ENCODE assay signal across 8 mouse cellular contexts in the genomic region with DNA sequence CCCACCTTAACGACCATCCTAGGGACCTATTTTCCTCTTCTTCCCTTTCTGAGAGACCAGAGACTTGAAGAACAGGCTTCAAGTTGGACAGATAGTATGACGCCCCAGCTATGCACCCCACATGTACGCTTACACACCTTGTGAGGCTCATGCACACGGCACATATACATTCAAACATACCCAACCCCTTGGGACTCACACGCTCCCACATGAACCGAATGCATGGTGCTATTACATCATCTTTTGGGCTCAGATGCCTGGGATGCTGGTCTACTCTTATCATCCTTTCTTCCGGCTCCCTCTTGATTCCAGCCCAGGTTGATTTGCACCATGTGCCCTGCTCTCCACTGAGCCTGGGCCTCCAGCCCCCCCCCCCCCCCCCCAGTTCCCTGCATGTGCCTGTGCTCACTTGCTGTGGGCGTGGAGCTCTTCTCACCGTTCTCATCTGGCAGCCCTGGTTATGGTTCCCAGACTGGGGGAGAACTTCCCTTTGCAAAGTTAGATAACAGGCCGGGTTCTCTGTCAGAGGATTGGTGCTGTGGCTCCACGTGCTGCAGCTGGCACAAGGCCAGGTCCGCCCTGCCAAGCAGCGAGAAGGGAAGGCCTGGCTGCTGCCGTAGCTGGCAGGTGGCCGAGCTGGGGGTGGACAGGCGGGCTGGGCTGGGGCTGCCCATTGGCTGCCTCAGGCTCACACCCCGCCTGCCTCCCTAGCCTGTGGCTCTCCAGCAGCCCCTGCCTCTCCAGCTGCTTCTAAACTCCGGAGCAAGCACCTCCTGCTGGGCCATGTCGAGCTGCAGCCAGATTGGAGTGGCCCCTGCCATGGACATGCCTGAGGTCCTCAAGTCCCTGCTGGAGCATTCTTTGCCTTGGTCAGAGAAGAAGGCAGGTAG. TPM values are rescaled to one million over a fixed set of nuclear protein-coding genes. Genes with fewer than 3 reads are reported as not detected.
A peak's percentile ranks its signal among the peaks of the same experiment; 100 is the strongest.
DNase-seq lines count a peak whose midpoint lies in the region; ATAC-seq and TF ChIP-seq lines count a peak whose summit lies in the region.

A gene (plus strand): TSS at position 421 of the 890 bp plus-strand sequence.

- no peaks in the 10 kb centered on the region for H3K79me2 ChIP-seq in heart, adult 2 months (replicated peaks; ENCODE audit: control insufficient read depth, insufficient read depth, low read length)

- peak; percentile 95 for TF ChIP-seq POLR2A in heart, adult 2 months (IDR thresholded peaks at IDR 0.05; ENCODE audit: insufficient read depth, low read depth, low read length)

- peaks cover 45% of the 10 kb centered on the region for H3K4me1 ChIP-seq in embryonic facial prominence, embryonic 14.5 days (ENCODE audit: control insufficient read depth, insufficient read depth, low read length)
- peaks cover 20% of the 10 kb centered on the region for H3K4me1 ChIP-seq in heart, adult 2 months (ENCODE audit: control insufficient read depth, insufficient read depth, low read length)
- H3K4me1 ChIP-seq in limb, embryonic 13.5 days, result peaks cover 40% of the 10 kb centered on the region
- peaks cover 12% of the 10 kb centered on the region for H3K4me1 ChIP-seq in midbrain, embryonic 16.5 days (ENCODE audit: control insufficient read depth, insufficient read depth, low read length)

- peak; percentile 96 for TF ChIP-seq EP300 in heart, adult 2 months (IDR thresholded peaks at IDR 0.05; ENCODE audit: insufficient read depth, low read depth, low read length)

- H3K4me3 ChIP-seq in embryonic facial prominence, embryonic 14.5 days (ENCODE audit: low read depth, low read length), result peak within 1 kb of the TSS; percentile 41
- peak within 1 kb of the TSS; percentile 59 for H3K4me3 ChIP-seq in heart, adult 2 months
- peak within 1 kb of the TSS; percentile 43 for H3K4me3 ChIP-seq in limb, embryonic 13.5 days
- H3K4me3 ChIP-seq in midbrain, embryonic 16.5 days (ENCODE audit: low read depth, low read length), result peak within 1 kb of the TSS; percentile 33

- no peaks in the 10 kb centered on the region for H3K27me3 ChIP-seq in embryonic facial prominence, embryonic 14.5 days (replicated peaks; ENCODE audit: control insufficient read depth, insufficient read depth, low read length)
- H3K27me3 ChIP-seq in heart, adult 2 months (ENCODE audit: control insufficient read depth, insufficient read depth, low read length), result no peaks in the 10 kb centered on the region
- H3K27me3 ChIP-seq in limb, embryonic 13.5 days, result no peaks in the 10 kb centered on the region
- no peaks in the 10 kb centered on the region for H3K27me3 ChIP-seq in midbrain, embryonic 16.5 days (ENCODE audit: control insufficient read depth, insufficient read depth, low read depth, low read length)

- peak; percentile 98 for ATAC-seq in embryonic facial prominence, embryonic 14.5 days (ENCODE audit: low read depth)
- ATAC-seq in limb, embryonic 13.5 days (ENCODE audit: low FRiP score, low read depth), result peak; percentile 97
- peak; percentile 95 for ATAC-seq in midbrain, embryonic 16.5 days

- H3K36me3 ChIP-seq in embryonic facial prominence, embryonic 14.5 days (ENCODE audit: control insufficient read depth, insufficient read depth, low read length), result no peaks in the 10 kb centered on the region
- peaks cover 18% of the 10 kb centered on the region for H3K36me3 ChIP-seq in heart, adult 2 months (ENCODE audit: control insufficient read depth, insufficient read depth, low read length)
- H3K36me3 ChIP-seq in limb, embryonic 13.5 days, result peaks cover 7% of the 10 kb centered on the region; the same call in 1 of the 2 replicates
- H3K36me3 ChIP-seq in midbrain, embryonic 16.5 days (ENCODE audit: control insufficient read depth, insufficient read depth, low read length), result no peaks in the 10 kb centered on the region

- peak within 1 kb of the TSS; percentile 56 for H3K27ac ChIP-seq in embryonic facial prominence, embryonic 14.5 days (replicated peaks; ENCODE audit: low read depth, low read length)
- peak within 1 kb of the TSS; percentile 86 for H3K27ac ChIP-seq in heart, adult 2 months
- peak within 1 kb of the TSS; percentile 85 for H3K27ac ChIP-seq in limb, embryonic 13.5 days
- peak within 1 kb of the TSS; percentile 65 for H3K27ac ChIP-seq in midbrain, embryonic 16.5 days (ENCODE audit: low read length)

- peak; percentile 60 for TF ChIP-seq CTCF in heart, adult 2 months (IDR thresholded peaks at IDR 0.05)

- peak; percentile 97 for DNase-seq in 3T3-L1 (ENCODE audit: low read depth, low spot score)
- DNase-seq in adrenal gland, postnatal 4 days (ENCODE audit: low spot score in 2 of 2), result peak; percentile 96 to 99
- DNase-seq in embryonic facial prominence, embryonic 14.5 days (ENCODE audit: low spot score), result peak; percentile 98
- DNase-seq in heart, adult 2 months, result peak; percentile 100
- DNase-seq in kidney, adult 8-10 months, result peak; percentile 99 to 100
- peak; percentile 90 to 97 for DNase-seq in spleen, postnatal 10 days (ENCODE audit: low spot score in 2 of 2)

- H3K4me2 ChIP-seq in embryonic facial prominence, embryonic 14.5 days (ENCODE audit: low read depth, low read length), result peak within 1 kb of the TSS; percentile 80
- peak within 1 kb of the TSS; percentile 77 for H3K4me2 ChIP-seq in limb, embryonic 13.5 days (replicated peaks)
- H3K4me2 ChIP-seq in midbrain, embryonic 16.5 days (ENCODE audit: low read length), result peak within 1 kb of the TSS; percentile 65

- peak within 1 kb of the TSS; percentile 54 for H3K9ac ChIP-seq in embryonic facial prominence, embryonic 14.5 days (ENCODE audit: low read depth, low read length)
- H3K9ac ChIP-seq in heart, adult 2 months (ENCODE audit: low read depth, low read length), result peak within 1 kb of the TSS; percentile 81
- H3K9ac ChIP-seq in limb, embryonic 13.5 days, result peak within 1 kb of the TSS; percentile 62
- peak within 1 kb of the TSS; percentile 60 for H3K9ac ChIP-seq in midbrain, embryonic 16.5 days (ENCODE audit: low read depth, low read length)

- intact Hi-C loops in heart, adult 2 months (cut with DNase I), result no loop called here

- H3K9me3 ChIP-seq in embryonic facial prominence, embryonic 14.5 days (ENCODE audit: control insufficient read depth, low read length), result no peaks in the 10 kb centered on the region
- H3K9me3 ChIP-seq in limb, embryonic 13.5 days, result no peaks in the 10 kb centered on the region
- no peaks in the 10 kb centered on the region for H3K9me3 ChIP-seq in midbrain, embryonic 16.5 days (replicated peaks; ENCODE audit: control insufficient read depth, low read length, poor library complexity, severe bottlenecking)

- WGBS in embryonic facial prominence, embryonic 14.5 days, result 21% methylated on average over 17 of the region's 19 CpGs
- 10% methylated on average over 19 of the region's 19 CpGs for WGBS in heart, adult 2 months
- WGBS in limb, embryonic 13.5 days, result 20% methylated on average over 19 of the region's 19 CpGs
- 26% methylated on average over 19 of the region's 19 CpGs for WGBS in midbrain, embryonic 16.5 days

RNA-seq across cellular contexts. Expression of the gene that starts here (rescaled TPM):
- 10 to 100 TPM; 84.6 to 86.1 TPM for total RNA-seq in adrenal gland, postnatal 4 days (2021)
- 25.5 and 29.3 TPM in 2 replicates for polyA plus RNA-seq in embryonic facial prominence, embryonic 14.5 days (2014; fragmentation: Nextera tagmentation; extraction: Ambion mirVana)
- total RNA-seq in heart, adult 2 months (2021), result 100 to 1,000 TPM in 1 of 2 experiments, 10 to 100 TPM in 1; 46.7 to 127 TPM
- 76.7 and 100 TPM in 2 replicates for polyA plus RNA-seq in heart, adult 2 months (2012; rRNA removed)
- 25.4 and 26.0 TPM in 2 replicates for polyA plus RNA-seq in limb, embryonic 13.5 days (2015; fragmentation: Nextera tagmentation; extraction: Ambion mirVana)
- polyA plus RNA-seq in midbrain, embryonic 16.5 days (2015; fragmentation: Nextera tagmentation; extraction: Ambion mirVana), result 22.7 and 22.8 TPM in 2 replicates

Comparison
In these comparisons a context has a peak if more than half of its experiments do, and no peak if none do; other contexts are left out.
1. Peak in every context shown above with its lines: DNase-seq, ATAC-seq, H3K4me3 ChIP-seq and H3K27ac ChIP-seq.